Mouse (Mus musculus) thymus, postnatal 36 days (tissue): ENCODE data around the gene Nop16.
A peak's percentile ranks its signal among the peaks of the same experiment; 100 is the strongest.
"Not testable (repeated sequence)": the region's sequence is repeated elsewhere in the genome, so short reads cannot be mapped to it uniquely, and the experiment has no call there.

Experiments
- DNase-seq, 2 experiments: peaks; one replicate each; pipeline ENCODE4 v3.0.0; 2022; ENCODE audit warnings: mixed read lengths in 2 of 2

The Nop16 gene

DNA sequence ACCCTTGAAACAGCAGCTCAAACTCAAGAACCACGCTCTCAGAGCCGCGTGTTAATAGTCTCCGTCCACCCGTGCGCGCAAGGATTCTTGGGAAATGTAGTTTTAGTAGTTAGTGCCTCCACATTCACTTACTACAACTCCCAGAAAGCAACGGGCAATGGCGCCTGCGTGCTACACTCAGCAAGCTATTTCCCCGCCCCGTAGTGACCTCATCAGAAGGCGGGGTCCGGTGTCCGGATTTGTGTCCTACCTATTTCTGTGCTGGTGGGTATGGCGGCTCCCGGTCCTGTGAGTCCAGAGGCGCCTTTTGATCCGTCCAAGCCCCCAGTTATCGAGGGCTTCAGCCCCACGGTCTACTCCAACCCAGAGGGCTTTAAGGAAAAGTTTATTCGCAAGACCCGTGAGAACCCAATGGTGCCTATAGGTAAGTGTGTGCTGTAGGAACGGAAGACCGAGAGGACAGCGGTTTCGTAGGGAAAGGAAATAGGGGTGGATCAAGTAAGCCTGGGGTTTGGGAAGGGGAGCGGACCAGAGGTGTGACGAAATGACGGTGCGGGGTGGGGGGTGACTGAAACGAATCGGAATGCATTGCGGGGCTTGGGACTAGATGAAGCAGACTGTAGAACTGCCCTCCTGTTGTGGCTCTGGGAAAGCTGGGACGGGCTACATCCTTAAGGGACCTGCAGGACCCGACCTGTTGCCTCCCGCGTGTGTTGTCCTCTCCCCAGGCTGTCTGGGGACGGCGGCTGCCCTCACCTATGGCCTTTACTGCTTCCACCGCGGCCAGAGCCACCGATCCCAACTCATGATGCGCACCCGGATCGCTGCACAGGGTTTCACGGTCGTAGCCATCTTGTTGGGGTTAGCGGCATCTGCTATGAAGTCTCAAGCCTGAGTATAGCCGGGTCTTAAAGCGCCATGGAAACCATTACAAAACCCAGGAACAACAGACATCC lies at the start of gene Nop16, which contains the start of gene Higd2a:
Nop16 (minus strand) TSS at position 95 of the 956 bp plus-strand sequence.
Higd2a (plus strand) TSS at position 212 of the 956 bp plus-strand sequence.
- peak; percentile 92 to 95 for DNase-seq

DNA sequence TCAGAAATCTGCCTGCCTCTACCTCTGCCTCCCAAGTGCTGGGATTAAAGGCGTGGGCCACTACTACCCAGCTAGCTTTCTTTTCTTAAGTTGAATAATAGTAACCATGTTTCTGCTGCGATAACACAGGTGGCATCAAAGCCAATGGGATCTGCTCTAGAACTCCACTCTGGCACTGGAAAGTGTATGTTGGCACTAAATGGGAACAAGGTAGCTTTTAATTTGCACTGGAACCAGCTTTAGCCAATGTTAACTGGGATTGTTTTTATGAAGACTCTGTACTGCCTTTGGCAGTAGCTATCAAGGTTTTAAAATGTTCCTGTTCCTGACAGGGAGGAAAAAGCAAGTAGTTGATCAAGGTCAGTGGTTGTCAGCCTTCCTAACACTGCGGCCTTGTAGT lies 45.1 kb upstream of the Nop16 start:
- DNase-seq, result no peak

DNA sequence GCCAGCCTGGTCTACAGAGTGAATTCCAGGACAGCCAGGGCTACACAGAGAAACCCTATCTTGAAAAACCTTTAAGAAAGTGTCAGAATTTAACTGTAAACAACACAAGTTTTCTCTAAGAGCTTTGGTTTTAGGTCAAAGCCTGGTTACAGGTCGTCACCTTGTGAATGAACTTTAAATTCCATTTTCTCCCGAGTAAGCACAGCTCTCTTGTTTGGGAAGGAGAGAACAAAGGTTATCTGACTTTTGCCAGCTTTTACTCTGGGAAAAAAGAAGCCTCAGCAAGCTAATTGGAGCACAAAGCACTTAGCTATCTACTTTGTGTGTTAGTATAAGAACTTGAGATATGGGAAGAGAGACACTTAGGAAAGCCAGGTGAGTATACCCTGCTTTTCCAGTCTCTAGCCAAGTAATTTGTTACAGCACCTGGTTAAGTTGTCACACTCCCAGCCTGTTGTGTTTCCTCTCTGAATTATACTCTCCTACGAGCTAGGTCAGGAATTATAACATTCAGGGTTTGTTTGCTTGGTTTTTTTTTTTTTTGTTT lies 42.9 kb upstream of the Nop16 start:
- DNase-seq, result no peak

DNA sequence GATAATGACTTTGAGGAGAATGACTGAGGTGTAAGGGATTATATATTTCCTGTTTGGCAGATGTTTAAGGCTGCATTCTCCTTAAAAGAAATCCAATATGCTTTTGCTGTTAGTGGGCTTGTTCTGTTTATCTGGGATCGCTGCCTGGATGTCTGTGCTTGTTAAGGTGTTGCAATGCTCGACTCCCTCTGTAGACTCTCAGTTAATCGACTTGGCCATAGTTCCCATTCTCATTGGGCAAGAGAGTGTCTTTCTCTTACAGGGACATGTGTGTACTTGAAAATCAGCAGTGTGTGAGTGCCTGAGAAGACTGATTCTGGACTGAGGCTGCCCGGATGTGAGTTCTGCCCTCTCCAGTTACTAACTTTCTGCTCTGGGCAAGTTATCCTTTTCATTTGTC lies 39.2 kb upstream of the Nop16 start:
- no peak for DNase-seq

DNA sequence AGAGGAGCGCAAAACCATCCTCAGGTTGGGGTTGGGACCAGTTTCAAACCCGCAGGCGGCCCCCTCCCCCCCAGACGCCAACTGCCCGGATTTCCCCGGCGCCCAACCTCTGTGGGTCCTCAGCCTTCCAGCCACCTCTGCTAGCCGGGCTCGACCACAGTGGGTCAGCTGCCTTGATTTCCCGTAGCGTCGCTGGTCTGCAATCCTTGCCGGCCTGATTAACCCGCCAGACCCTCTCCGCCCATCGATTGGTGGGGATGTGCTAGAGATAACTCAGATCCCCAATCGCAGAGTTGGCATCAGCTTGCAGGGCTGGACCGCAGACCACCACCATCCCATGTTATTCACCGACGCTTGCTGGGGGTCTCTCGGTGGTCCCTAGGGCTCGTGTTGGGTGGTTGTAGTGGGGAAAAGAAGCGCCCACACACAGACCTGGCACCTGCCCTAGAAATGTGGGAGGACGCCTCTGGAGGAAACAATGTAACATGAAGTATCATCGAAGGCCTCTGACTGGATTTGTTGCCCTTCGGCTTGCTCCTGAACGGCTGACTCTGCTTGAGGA lies 32.2 kb upstream of the Nop16 start:
- no peak for DNase-seq

DNA sequence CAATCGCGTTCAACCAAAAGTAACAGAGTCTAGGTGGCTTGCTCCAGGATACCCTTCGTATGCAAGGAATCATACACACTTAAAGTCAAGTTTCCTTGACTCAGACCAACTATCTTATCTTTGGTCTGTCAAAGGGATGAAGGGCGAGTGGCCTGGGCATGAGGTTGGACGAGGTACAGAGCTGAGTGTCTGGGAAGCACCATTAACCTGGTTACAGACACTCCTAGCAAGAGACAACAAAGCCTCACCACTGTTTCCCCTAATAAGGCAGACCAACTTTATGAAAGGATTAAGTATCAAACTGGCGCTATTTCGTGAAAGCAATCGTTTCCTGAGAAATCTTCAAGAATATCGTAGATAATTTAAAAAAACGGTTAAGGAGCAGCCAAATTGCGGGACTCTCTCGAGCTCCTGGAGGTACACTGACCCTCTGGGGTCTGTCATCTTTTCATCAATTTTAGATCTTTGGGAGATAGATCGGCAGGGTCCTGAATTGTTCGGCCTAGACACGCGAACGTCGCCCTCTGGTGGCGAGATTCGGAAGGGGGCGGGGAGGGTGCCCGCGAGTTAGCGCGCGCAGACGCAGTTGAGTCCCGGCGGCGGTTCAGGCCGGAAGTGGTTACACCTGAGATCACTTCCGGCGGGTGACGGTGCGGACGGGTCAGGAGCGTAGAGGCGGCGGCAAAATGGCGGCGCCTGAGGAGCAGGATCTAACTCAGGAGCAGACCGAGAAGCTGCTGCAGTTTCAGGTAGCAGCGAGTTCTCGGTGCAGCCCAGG lies 31.5 kb upstream of the Nop16 start, which contains the start of gene Faf2:
Faf2 (plus strand) TSS at position 630 of the 778 bp plus-strand sequence.
- peak; percentile 96 to 99 for DNase-seq

DNA sequence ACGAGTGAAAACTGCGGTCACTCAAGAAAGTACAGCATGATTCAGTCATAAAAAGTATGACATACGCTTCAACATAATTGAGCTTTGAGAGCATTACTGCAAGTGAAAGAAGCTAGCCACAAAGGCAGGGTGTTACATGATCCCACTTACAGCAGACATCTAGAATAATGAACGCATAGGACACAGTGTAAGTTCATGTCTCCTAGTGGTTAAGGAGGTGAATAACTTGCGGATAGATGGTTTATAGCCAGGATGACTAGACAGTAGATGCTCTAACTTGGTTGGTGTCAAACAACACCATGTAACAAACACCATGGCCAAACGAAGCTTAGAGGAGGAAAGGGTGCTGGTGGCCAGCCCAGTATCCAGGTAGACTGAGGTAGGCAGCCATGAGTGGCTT lies 27.1 kb upstream of the Nop16 start:
- no peak for DNase-seq

DNA sequence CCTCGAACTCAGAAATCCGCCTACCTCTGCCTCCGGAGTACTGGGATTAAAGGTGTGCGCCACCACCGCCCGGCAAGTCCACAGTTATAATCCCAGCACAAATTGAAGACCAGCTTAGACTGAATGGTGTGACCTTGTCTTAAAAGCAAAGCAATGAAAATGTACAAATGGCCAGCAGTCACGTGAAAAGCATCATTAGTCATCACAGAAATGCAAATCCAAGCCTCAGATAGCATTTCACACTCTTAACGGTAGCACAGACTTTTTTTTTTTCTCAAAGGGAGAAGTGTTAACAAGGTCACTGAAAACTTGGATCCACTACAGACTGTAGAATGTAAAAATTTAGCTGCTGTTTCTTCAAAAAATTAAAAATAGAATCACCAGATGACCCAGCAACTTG lies 26.4 kb upstream of the Nop16 start:
- DNase-seq, result no peak

DNA sequence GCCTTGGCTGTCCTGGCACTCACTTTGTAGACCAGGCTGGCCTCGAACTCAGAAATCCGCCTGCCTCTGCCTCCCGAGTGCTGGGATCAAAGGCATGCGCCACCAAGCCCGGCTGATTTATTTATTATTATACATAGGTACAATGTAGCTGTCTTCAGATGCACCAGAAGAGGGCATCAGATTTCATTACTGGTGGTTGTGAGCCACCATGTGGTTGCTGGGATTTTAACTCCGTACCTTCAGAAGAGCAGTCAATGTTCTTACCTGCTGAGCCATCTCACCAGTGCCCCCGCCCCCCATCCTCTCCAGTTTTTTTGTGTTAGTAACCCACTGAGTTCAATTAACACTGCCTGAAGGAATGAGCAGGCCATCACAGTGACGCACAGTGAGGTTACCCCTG lies 23.3 kb upstream of the Nop16 start:
- DNase-seq, result not testable (repeated sequence)

DNA sequence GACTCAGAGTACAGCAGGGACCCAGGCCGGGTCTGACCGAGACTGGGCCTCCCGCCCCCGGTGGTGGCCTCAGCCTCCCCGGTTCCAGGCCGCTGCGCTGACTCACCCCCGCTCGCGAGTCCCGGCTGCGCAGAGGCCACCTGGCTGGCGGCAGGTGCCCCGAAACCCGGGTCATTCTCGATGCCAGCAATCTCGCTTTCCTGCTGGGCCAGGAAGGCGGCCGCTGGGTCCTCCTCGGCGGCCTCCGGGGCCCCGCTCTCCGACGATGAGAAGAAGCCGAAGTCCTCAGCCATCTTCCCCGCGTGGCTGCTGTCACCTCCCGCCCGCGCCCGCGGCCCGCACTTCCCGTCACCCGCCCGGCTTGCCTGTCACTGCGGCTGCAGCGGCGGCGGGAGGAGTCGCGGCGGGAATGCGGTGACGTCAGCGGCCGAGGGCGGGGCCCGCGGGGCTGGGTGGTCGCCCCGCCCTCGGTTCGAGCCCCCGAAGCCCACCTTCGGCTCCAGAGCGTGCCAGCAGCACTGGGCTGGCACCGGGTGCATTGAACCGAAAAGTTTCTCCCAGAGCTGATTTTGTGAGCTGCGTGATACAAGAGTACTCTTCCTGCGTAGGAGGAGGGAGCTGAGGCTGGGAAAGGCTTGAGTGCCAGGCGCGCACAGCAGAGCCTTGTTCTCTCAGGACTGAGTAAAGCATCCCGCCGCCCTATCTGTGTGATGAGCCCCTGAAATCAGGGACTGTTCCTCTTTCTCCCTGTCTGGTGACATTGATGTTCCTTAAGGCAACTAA lies 21.3 kb upstream of the Nop16 start, which contains the start of gene Cltb:
Cltb (minus strand) TSS at position 373 of the 783 bp plus-strand sequence.
- peak; percentile 88 for DNase-seq

DNA sequence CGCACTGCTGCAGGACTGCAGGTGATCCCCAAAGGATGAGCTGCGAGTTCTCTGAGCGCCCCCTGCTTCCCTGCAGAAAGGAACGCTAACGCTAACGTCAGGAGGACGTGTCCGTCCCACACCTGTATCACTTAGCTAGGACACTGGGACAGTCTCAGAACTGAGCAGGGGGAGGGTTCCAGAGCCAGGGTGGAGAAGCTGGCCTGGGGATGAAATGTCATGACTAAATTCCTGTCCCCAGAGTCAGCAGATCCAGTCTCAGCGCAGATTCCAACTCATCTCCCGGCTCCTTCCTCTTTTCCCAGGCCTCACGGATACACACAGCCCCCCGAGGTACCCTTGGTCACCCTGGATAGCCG lies 20.7 kb upstream of the Nop16 start:
- no peak for DNase-seq

DNA sequence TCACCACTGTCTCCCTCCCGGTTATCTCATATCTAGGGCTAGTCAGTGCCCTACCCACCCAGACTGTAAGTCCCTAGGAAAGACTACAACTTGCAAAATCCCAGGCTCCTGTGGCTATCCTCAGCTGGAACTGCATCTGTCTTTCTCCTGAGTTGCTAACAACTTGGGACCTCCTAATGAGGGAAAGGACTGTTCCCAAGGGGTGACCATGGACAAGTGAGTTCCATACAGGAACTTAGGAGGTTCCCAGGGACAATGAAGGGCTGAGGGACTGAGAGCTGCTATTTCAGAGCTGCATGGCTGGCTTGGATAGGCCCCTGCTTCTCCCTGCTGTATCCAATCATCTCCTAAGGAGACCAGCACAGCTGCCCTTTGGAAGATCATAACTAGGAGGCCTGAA lies 19.4 kb upstream of the Nop16 start:
- DNase-seq, result no peak

DNA sequence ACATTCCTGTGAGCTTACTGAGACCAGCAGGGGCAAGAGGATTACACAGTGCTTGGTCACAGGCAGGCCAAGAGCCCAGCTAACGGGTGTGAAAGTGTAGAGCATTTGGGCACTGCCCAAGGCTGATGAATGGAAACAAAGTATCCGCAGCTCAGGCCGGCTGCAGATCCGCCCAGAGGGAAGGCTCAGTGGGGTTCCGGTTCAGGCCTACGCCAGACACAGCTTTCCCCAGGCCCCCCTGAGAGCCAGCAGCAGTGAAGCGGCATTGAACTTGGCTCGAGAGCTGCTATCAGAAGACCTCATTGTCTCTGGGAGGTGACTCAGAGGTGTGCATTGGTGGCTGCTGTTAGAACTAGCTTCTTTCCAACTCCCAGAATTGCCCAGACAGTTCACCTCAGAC lies 18.8 kb upstream of the Nop16 start:
- no peak for DNase-seq

DNA sequence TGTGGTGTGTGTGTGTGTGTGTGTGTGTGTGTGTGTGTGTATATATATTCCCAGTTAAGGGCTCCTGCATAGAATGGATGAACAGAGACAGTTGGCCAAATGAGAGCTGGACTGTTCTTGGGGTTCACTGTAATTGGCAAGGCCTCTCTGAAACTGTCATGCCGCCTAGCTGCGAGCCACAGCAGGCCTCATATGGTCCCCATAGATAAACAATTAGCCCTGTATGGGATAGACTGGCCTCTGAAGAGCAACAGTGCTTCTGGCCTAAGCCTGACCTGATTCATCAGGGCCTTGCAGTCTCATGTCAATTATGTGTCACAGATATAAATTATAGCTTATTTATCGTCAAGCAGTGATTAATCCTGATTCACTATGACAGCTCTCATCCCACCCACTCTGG lies 18.1 kb upstream of the Nop16 start:
- no peak for DNase-seq

DNA sequence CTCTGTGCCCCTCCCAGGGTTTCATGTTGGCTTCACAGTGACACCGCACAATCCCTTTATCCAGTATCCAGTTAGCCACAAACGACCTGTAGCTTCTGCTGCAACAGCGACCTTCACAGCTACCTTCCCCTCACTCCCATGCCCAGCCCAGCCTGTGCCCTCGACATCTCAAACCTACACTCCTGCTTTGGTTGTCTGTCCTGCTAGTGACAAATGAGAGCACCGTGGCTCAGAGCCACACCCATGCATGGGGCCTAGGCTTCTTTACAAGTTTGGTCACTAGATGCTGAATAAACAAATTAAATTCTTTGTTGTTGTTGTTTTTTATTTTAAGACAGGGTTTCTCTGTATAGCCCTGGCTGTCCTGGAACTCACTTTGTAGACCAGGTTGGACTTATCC lies 17.3 kb upstream of the Nop16 start:
- no peak for DNase-seq

DNA sequence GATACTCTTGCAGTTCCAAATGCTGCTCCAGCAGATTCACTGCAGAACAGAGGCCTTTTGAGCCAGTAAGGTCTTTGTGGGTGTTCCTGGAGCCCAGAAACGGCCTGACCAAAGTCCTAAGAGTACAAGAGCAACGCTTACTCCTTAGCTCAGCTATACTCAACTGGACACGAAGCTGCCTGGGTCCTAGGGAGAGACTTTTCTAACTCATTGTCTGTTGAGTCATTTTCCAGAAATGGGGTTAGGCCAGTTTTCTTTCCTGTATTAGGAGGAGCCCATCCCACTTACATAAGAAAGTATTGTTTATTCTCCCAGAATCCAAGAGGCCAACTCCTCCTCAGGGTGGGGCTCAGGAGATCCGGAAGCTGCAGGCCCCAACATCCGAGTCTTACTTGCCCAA lies 15.5 kb upstream of the Nop16 start:
- no peak for DNase-seq

DNA sequence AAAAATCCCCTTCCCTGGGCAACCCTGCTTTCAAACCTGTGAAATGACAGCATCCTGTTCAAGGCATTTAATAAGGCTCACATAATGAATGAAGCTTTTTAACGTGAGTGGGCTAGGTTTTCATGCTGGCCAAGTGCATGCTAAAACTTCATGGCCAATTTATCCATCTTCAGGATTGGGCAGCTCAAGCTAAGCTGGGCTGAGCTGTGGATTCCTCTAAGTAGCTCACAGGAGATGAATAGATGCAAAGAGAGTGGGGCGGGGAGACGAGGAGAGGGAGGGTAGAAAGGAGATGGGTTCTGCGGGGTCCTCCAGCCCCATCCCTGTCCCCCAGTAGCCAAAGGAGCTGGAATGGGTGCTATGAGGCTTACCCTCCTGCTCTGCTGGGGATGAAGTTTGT lies 14.3 kb upstream of the Nop16 start:
- DNase-seq, result no peak

DNA sequence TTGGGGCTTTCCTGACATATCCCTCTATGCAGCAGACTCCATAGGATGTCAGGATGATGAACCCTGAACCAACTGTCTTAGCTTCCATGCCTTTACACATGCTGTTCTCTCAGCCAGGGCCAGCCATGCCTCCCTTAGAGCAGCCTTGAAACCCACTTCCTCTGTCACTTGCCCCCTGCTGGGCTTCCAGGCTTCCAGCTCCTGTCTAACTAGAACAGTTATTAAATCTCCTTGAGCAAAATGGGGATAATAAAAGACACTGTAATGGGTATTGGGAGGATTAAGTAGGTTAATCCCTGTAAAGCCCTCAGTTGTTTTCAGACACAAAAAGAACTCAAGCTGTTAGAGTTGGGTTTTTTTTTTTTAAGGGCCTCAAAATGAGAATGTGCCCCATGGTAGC lies 13.6 kb upstream of the Nop16 start:
- no peak for DNase-seq

DNA sequence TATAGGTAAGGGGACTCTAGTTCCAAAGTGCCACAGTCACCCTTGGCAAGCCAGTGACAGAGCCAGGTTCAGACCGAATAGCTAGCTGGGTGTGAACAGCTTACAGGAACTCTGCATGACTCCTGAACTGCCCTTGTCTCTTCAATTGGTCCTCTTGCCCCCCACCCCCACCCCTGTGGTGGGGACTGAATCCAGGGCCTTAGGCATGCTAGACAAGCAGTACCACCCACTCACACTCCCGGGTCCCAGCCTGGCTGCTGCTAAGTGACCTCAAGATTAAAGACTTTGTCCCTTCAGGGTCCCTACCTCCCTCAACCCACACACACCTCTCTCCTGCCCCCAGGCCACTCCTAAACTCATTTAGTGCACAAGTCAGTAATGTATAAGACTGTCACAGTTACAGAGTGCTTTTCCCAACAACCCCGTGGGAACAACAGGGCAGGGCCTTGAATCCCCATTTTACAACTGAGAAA lies 12.8 kb upstream of the Nop16 start:
- no peak for DNase-seq

DNA sequence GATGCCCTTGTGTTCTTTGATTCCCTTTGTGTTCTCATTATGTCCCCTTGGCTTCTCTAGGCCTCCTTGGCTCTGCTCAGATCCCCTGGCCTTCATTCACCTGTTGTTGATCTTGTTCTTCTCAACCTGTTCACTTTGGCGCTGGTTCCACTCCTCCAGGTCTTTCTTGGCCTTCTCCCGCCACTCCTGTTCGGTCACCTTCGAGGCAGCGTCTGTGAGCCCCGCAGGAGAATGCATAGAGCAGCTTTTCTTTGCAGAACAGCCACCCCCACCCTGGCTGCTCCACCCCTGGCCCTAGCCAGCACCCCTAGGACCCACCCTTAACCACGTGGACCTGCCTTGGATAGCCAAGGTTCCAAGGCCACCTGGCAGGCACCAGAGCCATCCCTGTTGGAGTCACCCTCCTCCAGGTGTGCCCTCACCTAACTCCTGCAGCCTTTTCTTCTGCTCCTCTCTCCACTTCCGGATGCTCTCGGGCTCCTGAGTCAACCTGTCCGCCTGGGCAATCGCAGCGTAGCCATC lies 8.8 kb upstream of the Nop16 start:
- DNase-seq, result no peak

DNA sequence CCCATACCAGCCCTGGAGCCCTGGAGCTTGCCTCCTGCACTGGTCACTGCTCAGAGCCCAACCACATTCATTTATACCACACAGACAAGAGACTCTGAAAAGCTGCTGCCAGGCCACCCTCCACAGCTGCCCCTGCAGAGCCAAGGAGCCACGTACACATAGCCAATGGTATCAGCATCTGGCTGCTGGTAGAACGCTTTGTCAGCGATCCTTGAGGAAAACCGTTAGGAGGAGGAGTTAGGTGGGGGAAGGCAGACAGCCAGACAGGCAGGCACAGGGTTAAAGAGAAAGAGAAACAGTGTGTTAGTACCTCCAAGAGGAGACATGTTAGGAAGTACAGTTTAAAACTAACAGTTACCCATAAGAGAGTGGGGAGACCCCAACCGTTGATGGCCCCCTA lies 7.0 kb upstream of the Nop16 start:
- no peak for DNase-seq
